Mouse (Mus musculus): ENCODE results near the gene Sh3tc1.

Gene Sh3tc1

GRCm38 (mm10) chr5:35755131-35755733 is 15.4 kb upstream of the Sh3tc1 start:
- no peak for DNase-seq (ENCODE audit: low spot score)

DNA sequence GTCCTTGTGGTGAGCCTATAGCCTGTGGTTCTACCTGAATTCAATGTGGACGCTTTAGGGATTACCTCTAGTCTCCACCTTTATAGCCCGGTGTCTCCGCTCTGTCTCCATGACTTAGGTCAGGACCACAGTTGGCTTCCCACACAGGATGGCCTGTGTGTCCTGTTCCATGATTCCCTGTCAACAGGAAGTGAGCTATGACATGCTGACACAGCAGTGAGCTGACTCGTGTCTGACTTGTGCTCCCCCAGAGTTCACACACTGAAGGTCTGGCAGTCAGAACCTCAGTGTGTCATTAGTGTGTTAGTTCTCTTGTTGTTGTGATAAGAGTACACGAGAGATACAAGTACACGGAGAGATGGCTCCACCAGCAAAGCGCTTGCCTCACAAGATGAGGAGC is 11.2 kb upstream of the Sh3tc1 start:
- DNase-seq (ENCODE audit: low spot score) = no peak

- no peak for DNase-seq (ENCODE audit: low spot score)
Observed at GRCm38 (mm10) chr5:35750026-35750425, 10.2 kb upstream of the Sh3tc1 start.

- no peak for DNase-seq (ENCODE audit: low spot score)
Observed at GRCm38 (mm10) chr5:35749416-35749815, 9.6 kb upstream of the Sh3tc1 start.

- peak; percentile 29 for DNase-seq (ENCODE audit: low spot score)
Observed at GRCm38 (mm10) chr5:35746910-35747309, 7.1 kb upstream of the Sh3tc1 start.

- no peak for DNase-seq (ENCODE audit: low spot score)
Observed at GRCm38 (mm10) chr5:35745406-35745805, 5.6 kb upstream of the Sh3tc1 start.

DNA sequence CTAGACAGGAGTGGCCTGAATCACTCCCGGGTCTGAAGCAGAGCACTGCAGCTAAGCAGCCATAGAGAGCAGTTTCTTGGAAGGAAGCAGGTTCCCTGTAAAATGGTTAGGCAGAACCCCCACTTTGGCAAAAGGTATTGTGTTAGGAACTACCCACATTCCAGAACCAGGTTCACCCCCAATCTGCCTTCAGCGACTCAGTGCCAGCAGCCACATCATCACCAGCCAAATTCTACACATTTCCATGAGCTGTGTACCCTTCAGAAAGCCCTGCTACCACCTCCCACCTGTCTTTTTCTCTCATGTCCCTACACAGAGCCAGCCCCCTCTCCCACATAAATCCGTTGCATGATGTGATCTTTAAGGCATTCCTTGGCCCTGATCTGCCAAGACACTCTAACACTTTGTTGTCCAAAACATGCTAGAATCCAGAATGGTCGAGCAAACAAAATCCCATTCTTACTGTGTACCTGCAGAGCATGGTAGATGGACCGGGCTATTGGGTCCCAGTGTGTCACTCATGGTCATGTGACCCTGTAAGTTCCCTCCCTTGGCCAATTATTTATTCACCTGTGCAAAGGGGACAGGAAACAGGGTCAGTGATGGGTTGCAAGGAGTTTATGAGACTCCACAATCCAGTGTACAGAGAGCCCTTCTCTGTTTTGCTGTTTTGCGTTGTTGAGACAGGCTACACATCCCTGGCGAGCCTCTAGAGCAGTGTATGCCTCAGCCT is 4.4 kb upstream of the Sh3tc1 start:
- DNase-seq (ENCODE audit: low spot score) = no peak

GRCm38 (mm10) chr5:35743238-35743951 is 3.6 kb upstream of the Sh3tc1 start:
- no peak for DNase-seq (ENCODE audit: low spot score)

DNA sequence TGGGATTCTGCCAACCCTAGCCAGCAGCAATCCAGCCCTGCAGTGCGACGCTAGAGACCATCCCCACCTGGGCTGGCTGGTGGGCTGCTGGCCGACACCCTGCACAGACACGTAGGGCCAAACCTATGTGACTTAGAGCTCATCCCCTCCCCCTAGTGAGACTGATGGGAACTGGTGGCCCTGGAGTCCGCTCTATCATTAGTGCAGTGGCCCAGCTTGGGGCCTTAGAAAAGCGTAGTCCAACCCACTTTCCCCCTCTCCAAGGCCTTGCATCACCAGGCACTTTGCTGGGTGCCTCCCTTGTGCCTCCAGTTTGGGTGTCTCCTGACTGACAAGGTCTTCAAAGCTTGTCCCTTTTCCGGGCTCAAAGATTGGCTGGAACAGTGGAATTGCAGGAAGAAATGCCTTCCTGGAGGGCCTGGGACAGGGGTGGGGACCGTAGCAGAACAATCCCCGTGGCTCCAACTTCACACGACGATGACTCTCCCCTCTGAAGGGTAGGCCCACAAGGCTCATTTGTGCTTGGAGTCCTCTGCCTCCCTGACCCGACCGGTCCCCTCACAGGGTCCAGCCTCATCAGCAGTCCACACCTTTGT is 1.5 kb upstream of the Sh3tc1 start:
- no peak for DNase-seq (ENCODE audit: low spot score)

DNA sequence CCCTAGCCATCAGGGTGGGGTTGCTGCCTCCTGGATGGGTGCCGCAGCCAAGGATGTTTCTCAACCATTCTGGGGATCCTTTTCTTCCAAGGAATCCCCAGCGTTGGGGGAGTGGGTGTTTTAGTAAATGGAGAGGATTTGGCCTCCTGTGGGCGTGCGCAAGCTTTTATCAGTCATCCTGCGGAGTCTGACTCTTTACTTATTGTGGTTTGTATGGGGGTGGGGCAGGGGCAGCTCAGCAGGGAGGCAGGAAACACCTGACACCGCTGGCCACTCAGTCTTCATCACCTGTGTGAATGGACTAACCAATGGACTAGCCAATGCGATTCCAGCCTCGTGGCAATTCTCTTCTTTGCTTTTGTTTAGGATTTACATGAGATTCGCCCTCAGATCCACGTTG is 929 bp upstream of the Sh3tc1 start:
- DNase-seq (ENCODE audit: low spot score) = no peak

DNA sequence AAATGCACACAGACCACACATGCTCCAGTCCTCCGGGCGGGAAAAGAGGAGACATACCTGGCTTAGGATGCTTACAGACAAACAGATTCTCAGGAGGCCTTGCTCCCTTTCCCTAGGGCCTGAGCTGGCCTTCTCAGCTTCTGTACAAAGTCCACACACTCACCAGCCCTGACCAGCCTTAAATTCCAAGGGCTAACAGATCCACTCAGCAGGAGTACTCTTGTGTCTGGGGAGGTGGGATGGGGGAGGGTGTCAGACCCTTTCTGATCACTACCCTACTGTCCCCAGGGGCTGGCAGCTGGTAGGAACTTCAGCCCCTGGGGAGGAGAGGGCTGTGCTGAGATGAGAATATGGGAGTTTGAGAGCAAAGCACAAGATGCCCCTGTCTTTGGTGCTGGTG is 782 bp downstream of the Sh3tc1 start:
- no peak for DNase-seq (ENCODE audit: low spot score)

DNA sequence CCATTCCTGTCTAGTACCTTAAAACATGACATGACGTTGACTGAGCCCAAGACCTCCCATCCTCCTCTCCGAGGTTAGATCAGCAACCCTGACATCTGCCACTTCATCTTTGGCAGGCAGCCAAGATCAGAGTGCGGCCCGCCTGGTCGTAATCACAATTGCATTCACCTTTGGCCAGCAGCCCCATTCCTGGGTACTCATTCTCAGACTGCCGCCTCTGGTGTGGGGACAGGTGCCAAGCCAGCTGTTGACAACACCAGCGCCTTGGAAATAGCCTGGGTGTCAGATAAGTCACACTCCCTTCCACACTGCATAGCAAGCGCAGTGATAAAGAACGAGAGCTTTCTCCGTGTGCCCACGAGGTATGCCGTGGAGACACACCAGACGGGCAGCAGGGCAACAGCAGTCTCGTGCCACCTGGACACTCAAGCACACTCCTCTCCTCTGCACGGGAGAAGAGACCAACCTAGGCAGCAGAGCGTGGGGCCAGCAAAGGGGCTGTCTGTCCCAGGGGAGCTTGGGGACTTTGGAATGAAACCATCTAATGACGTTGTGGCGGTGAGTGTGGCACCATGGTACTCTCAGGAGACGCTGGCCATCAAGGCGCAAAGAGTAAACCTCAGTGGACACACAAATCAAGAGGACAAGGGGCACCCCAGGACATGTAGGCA is 2.4 kb downstream of the Sh3tc1 start:
- no peak for DNase-seq (ENCODE audit: low spot score)

DNA sequence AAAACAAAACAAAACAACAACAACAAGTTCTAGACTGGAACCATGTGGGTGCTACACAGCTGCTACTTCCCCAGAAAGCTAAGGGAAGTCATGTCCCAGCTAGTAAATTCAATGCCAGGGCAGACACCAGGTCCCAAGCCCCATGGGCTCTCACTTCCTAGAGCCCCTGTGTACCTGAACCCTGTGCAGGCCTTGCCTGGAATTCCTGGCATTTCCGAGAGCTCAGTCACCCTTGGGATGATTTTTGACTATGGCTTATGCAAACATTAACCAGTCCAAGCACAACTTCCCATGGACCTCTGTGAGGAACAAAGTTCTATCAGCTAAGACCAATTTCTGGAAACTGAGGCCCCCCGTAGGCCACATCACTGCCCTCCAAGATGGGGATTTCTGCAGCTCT is 6.3 kb downstream of the Sh3tc1 start:
- no peak for DNase-seq (ENCODE audit: low spot score)

- DNase-seq (ENCODE audit: low spot score) = no peak
Observed at GRCm38 (mm10) chr5:35731006-35731405, 8.8 kb downstream of the Sh3tc1 start.

GRCm38 (mm10) chr5:35730552-35730951 is 9.2 kb downstream of the Sh3tc1 start:
- DNase-seq (ENCODE audit: low spot score) = no peak

DNA sequence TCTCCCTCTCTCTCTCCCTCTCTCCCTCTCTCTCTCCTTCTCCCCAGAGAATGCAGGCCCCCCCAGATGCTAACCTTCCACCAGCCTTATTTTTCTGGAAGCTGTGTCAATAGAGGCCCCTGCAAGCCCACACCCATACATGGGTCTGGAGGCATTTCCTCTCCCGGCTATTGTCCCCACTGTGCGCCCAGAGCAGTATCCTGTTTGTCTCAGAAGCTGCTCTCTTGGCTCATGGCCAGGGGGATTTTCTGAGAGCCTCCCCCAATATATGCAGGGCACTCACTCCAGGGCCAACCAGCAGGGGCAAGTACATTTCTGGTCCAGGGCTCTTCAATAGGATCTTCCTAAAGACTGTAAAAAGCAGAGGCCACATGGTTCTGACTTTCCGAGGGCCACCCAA is 9.9 kb downstream of the Sh3tc1 start:
- DNase-seq (ENCODE audit: low spot score) = no peak

DNA sequence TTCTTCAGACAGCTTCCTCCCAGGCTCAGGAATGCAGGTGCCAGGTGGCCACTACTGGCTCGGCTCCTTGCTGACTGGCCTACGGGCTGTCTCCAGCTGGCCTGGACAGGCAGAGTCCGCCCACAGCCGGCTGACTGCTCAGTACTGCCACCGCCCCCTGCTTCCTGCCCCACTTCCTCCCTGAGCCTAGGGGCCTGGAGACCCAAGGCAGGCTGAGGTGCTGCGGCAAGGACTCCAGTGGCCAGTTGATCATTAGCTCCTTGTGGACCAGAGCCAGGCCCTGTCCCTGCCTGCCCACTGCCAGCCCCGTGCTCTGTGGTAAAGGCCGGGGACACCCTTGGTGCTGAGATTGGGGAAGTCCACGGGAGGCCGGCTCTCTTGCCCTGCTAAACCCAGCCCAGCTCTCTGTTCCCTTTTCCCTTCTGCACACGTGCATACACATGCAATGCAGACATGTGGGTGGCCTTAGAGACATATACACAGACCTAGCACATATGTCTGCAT is 10.8 kb downstream of the Sh3tc1 start:
- DNase-seq (ENCODE audit: low spot score) = peak; percentile 45

DNA sequence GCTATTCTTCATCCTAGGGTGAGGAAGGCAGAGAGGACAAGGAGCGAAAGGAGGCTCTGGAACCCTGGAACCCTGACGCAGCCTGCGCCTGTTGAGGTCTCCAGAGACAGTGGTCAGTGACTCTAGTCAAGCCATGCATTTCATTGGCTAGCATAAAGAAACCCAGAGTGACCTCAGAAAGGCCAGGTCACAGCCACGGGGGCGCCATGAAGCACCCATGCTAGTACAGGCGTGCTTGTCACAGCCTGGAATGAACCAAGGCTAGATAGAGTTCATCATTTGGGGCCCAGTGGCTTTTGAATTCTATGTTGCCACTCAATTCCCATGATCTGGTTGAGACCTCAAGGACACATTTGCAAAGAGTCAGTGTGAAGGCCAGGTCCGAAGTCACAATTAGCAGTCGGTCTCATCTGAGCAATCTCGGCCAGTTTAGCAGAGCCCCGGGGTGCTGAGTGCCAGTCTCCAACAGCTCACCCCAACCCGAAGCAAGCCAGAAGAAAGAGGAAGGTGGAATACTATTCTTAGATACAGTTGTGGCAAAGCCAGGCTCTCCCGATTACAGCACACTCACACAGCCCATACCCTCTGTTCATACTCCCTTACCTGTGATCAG is 11.3 kb downstream of the Sh3tc1 start:
- DNase-seq (ENCODE audit: low spot score) = no peak

DNA sequence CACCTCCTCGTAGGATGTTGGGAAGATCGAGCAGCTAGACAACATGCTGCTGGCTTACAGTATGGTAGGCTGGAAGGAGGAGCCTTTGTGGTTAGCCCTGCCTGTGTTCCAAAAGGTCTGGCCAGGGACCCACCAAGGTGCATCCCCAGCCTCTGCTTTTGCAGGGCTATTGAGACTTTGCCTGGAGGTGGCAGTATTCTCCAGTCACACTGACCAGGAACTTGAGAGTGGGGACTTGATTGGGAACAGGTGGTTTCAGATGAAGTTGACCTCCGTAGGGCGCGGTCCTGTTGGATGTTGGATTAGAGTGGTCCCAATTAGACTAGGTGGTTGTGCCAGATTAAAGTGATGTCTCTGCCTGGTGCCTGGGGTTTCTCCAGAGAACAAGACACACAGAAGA is 12.3 kb downstream of the Sh3tc1 start:
- DNase-seq (ENCODE audit: low spot score) = no peak

DNA sequence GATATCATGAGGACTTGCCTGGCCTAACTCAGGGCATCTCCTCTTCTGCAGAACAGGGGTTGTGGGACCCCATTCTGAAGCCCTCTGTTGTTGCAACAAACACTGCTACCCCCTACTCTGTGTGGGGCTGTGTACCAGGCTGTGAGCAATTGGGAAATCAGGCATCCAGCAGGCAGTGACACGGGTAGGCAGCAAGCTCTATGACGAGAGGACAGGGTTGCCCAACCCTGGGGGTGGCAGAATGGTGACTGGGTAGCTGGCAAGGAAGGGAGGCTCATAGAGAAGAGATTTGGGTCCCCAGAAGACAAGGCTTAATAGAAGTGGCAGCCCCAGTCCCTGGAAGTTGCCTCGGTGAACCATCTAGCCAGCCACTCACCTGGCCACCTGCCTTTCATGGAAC is 13.9 kb downstream of the Sh3tc1 start:
- no peak for DNase-seq (ENCODE audit: low spot score)

DNA sequence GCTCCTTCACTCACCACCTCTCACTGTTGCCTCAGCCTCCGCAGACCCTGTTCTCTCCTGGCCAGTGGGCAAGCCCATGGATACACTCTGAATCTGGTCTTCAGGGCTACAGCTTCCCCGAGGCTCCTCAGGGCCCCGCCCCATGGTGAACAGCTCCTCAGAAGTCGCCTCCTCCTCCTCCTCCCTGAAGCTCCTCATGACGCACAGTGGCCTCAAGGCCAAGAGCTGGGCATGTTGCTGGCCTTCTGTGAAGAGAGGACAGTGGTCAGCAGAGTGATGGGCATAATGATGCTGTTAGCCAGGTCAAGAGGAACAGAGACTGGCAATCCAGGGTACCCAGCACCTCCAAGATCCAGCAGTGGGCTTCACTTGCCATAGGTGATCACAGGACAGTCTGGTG is 15.9 kb downstream of the Sh3tc1 start:
- DNase-seq (ENCODE audit: low spot score) = no peak

DNA sequence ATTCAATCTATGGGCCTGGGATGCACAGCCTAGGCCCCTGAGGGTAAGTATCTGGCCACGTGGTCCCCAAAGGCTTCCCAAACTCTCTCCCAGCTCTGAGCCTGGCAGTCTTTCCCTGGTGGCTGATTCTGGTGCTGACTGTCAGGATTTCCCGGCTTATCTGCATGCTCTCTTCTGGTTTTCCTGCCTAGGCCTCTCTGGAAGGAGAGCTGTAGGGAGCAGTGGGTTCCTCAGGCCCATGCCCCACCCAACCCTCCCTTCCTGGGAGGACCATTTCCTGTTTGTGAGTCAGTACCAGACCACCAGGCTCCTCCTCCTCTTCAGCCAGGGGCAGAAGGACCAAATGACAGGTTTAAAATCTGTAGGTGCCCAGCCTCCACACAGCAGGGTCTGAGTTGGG is 17.1 kb downstream of the Sh3tc1 start:
- DNase-seq (ENCODE audit: low spot score) = no peak

All from spleen, adult 12 weeks (tissue).